Mouse (Mus musculus) limb, embryonic 14.5 days (tissue): ENCODE results near the gene Rcn3. TPM values are rescaled to one million over a fixed set of nuclear protein-coding genes. Genes with fewer than 3 reads are reported as not detected.
A peak's percentile ranks its signal among the peaks of the same experiment; 100 is the strongest.

Experiments used
- ATAC-seq: fragments of 200-750 bp; cut with Nextera tagmentation; 2 replicates; pipeline ENCODE4 v1.8.0; 2017; ENCODE audit warnings: low read depth, moderate number of reproducible peaks, moderate TSS enrichment; ENCODE audit not compliant: low FRiP score
- DNase-seq: peaks from one replicate; pipeline ENCODE4 v3.0.0-alpha.2; 2015; ENCODE audit warnings: low spot score
- H3K27ac ChIP-seq: fragments of 300-500 bp; sonication (generic); replicated peaks from 2 replicates; pipeline ENCODE4 v1.5.1; 2014; ENCODE audit warnings: low read depth, mild to moderate bottlenecking, low read length, moderate library complexity, mixed read lengths
- H3K27me3 ChIP-seq: fragments of 300-500 bp; sonication (generic); 2 replicates; pipeline ENCODE4 v1.6.1; 2014; ENCODE audit warnings: low read length, mixed read lengths; ENCODE audit not compliant: control insufficient read depth, insufficient read depth
- H3K36me3 ChIP-seq: fragments of 300-500 bp; sonication (generic); 2 replicates; pipeline ENCODE4 v1.6.1; 2014; ENCODE audit warnings: mild to moderate bottlenecking, low read length, moderate library complexity, mixed read lengths; ENCODE audit not compliant: control insufficient read depth, insufficient read depth
- H3K4me1 ChIP-seq: fragments of 300-500 bp; sonication (generic); 2 replicates; pipeline ENCODE4 v1.6.1; 2014; ENCODE audit warnings: antibody characterized with exemption, low read length, mixed read lengths; ENCODE audit not compliant: control insufficient read depth, insufficient read depth
- H3K4me2 ChIP-seq: fragments of 300-500 bp; sonication (generic); replicated peaks from 2 replicates; pipeline ENCODE4 v1.6.1; 2014; ENCODE audit warnings: low read depth, mild to moderate bottlenecking, low read length, moderate library complexity; ENCODE audit not compliant: severe bottlenecking
- H3K4me3 ChIP-seq: fragments of 300-500 bp; sonication (generic); replicated peaks from 2 replicates; pipeline ENCODE4 v1.5.1; 2014; ENCODE audit warnings: low read length
- H3K9ac ChIP-seq: fragments of 300-500 bp; sonication (generic); 2 replicates; pipeline ENCODE4 v1.6.1; 2014; ENCODE audit warnings: mild to moderate bottlenecking, low read depth, low read length, moderate library complexity; ENCODE audit not compliant: severe bottlenecking
- H3K9me3 ChIP-seq: fragments of 300-500 bp; sonication (generic); 2 replicates; pipeline ENCODE4 v1.6.1; 2016; ENCODE audit warnings: low read length; ENCODE audit not compliant: control insufficient read depth
- POLR2A ChIP-seq: fragments of 200-500 bp; IDR thresholded peaks from 2 replicates; pipeline ENCODE4 v1.8.0; 2012; ENCODE audit warnings: inconsistent platforms, mild to moderate bottlenecking, moderate library complexity, borderline replicate concordance; ENCODE audit not compliant: insufficient read depth, insufficient read length; ENCODE audit errors: extremely low read depth
- WGBS: fragments of 180-500 bp; shearing (Covaris S2); extraction: QIAGEN DNeasy Blood & Tissue Kit; methylation state at CpG from one replicate; pipeline ENCODE4 v1.1.7; 2014; 5-methylcytosine and 5-hydroxymethylcytosine counted together
- polyA plus RNA-seq, 2 experiments: library from polyadenylated mRNA; depleted of rRNA in 1 of 2; stranded (reverse) in 1 of 2; unstranded in 1 of 2; fragments of >200 nt; fragmentation: Nextera tagmentation in 1 of 2; extraction: Ambion mirVana in 1 of 2; gene quantifications; 2 replicates each; pipeline versions ENCODE4 v1.2.1 to v1.2.3; 2012 to 2014

Rcn3 gene
- polyA plus RNA-seq, 2 experiments, result 577 to 679 TPM

DNA sequence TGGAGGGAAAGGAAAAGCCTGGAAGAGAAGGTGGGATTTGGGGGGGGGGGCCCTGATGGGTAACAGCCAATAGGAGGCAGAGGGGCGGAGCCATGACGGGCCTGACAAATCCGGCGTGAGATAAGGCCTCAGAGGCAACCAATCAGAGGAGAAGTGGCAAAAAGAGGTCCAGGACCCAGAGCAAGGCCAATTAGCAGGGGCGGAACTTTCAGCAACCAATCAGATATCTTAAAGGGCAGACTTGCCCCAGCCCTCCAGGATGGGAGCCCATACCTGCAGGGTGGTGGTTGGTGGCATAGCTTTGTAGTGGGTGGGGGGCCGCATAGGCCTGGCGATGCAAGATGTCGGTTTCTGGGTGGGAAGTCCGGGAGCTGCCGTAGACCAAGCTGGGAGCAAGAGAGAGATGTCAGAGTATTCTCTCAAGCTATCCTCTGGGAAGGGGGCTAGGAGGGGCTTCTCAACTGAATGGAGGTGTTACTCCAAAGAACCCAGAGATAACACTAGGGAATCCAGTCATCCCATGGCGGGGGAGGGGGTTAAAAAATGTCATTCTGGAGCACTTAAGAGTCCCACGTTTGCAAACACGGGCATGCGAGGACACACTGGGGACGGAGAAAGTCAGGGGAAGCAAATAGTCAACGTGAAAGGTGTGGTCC lies 40.9 kb downstream of the Rcn3 start:
- TF ChIP-seq POLR2A, result no peak
- Histone ChIP-seq H3K9ac (peak overlapping the region; percentile 90; the same call in 1 of the 2 replicates), H3K36me3 (peaks cover 47% of the 10 kb centered on the region), H3K27me3 (no peaks in the 10 kb centered on the region), H3K4me2 (peak overlapping the region; percentile 96), H3K4me3 (peak overlapping the region; percentile 92), H3K4me1 (peaks cover 7% of the 10 kb centered on the region; the same call in 1 of the 2 replicates), H3K9me3 (no peaks in the 10 kb centered on the region), H3K27ac (peak overlapping the region; percentile 98)
- ATAC-seq (peak; percentile 48), DNase-seq (peak; percentile 94)
- 2% methylated on average over 16 of the region's 16 CpGs for WGBS

GRCm38 (mm10) chr7:45048923-45049657 lies 42.9 kb downstream of the Rcn3 start:
- no peak for ATAC-seq
- DNase-seq, result no peak
- Histone ChIP-seq H3K9ac (no peak overlapping the region), H3K27me3 (no peaks in the 10 kb centered on the region), H3K9me3 (no peaks in the 10 kb centered on the region), H3K4me1 (peaks cover 7% of the 10 kb centered on the region; the same call in 1 of the 2 replicates), H3K4me3 (no peak overlapping the region), H3K4me2 (no peak overlapping the region), H3K36me3 (peaks cover 67% of the 10 kb centered on the region), H3K27ac (no peak overlapping the region)
- no peak for TF ChIP-seq POLR2A
- WGBS, result 92% methylated on average over 17 of the region's 23 CpGs

DNA sequence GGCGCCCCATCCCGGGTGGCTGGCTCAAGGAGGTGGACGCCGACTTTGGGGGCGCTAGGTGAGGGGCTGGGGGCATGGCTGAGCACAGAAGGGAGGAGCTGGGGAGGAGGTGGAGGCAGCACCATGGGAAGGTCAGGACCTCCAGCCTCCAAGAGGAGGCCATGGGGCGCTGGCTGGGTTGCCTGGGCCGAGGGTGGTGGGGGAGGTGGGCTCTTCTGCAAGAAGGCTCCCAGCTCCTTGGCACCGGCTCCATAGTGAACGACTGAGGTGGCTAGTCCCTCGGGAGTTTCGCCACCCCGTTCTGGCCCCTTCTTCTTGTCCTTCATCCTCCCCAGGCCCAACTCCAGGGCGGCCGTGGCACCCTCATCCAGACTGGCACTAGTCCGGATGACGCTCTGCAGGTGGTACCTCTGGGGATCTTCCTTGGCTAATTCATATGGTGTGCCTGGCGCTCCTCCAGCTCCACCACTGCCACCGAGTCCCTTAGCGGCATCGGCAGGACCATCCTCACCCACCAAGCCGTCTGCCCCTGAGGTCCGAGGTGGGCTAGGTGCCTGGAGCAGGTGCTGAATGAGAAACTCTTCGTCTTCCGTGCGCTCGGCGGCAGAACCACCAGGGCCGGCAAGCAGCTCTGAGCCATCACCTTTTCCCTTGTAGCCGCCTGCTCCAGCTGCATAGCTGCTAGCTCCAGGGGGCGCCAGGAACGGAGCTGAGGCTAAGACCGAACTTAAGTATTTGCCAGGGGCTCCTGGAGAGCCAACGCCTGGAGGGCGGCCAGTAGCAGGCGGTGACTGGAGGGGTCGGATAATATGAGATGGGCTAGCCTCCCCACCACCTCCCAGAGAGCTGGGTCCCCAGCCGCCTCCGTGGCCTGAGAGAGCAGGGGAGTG lies 43.8 kb downstream of the Rcn3 start:
- no peak overlapping the region for H3K9ac ChIP-seq
- no peak overlapping the region for H3K4me3 ChIP-seq
- H3K27me3 ChIP-seq, result no peaks in the 10 kb centered on the region
- ATAC-seq (no peak), DNase-seq (no peak)
- peaks cover 76% of the 10 kb centered on the region for H3K36me3 ChIP-seq
- no peak for TF ChIP-seq POLR2A
- H3K9me3 ChIP-seq, result no peaks in the 10 kb centered on the region
- H3K4me1 ChIP-seq, result peaks cover 7% of the 10 kb centered on the region; the same call in 1 of the 2 replicates
- no peak overlapping the region for H3K27ac ChIP-seq
- H3K4me2 ChIP-seq, result no peak overlapping the region
- 90% methylated on average over 35 of the region's 38 CpGs for WGBS

- 96% methylated on average over 14 of the region's 14 CpGs for WGBS
- TF ChIP-seq POLR2A, result no peak
- no peaks in the 10 kb centered on the region for H3K9me3 ChIP-seq
- H3K4me1 ChIP-seq, result peaks cover 7% of the 10 kb centered on the region; the same call in 1 of the 2 replicates
- no peak overlapping the region for H3K4me3 ChIP-seq
- no peak overlapping the region for H3K27ac ChIP-seq
- H3K9ac ChIP-seq, result no peak overlapping the region
- peaks cover 83% of the 10 kb centered on the region for H3K36me3 ChIP-seq
- ATAC-seq, result no peak
- H3K27me3 ChIP-seq, result no peaks in the 10 kb centered on the region
- no peak overlapping the region for H3K4me2 ChIP-seq
- no peak for DNase-seq
These were observed 44.5 kb downstream of the Rcn3 start for GRCm38 (mm10) chr7:45047491-45047890.

DNA sequence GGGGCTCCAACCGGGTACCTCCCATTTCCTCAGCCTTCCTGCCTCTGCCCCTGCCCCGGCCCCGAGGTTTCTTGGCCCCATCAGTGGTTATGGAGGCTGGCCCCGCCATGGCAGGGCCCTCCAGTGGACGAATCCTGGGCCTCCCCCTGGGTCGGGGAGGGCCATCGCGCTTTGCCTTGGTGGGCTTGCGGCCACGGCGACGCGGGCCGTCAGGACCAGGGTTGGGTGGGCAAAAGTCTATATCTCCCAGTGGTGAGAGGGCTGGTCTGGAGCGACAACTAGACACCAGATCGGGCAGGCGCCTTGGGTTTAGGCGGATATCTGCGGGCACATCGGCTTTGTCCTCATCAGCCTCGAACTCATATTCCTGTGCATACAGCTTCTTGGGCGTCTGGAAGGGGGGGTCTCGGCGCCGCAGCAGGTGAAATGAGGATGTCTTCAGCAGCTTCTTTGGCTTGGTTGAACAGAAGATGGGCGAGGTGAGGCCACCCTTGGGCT lies 45.1 kb downstream of the Rcn3 start:
- H3K27me3 ChIP-seq, result no peaks in the 10 kb centered on the region
- ATAC-seq (no peak), DNase-seq (no peak)
- no peak overlapping the region for H3K9ac ChIP-seq
- H3K4me2 ChIP-seq, result no peak overlapping the region
- peaks cover 7% of the 10 kb centered on the region; the same call in 1 of the 2 replicates for H3K4me1 ChIP-seq
- no peak overlapping the region for H3K27ac ChIP-seq
- 95% methylated on average over 18 of the region's 26 CpGs for WGBS
- H3K36me3 ChIP-seq, result peaks cover 89% of the 10 kb centered on the region
- TF ChIP-seq POLR2A, result no peak
- no peaks in the 10 kb centered on the region for H3K9me3 ChIP-seq
- H3K4me3 ChIP-seq, result no peak overlapping the region
